Mouse (Mus musculus): ENCODE measurements at regions not wholly inside any gene's neighbourhood (a gene's known extent, or its start where the extent isn't known, plus 50 kb on each side); places are given as distances from the start of the nearest gene placed in this dataset.

- no peak for DNase-seq
Measured at GRCm38 (mm10) chr2:173334856-173335595, 58.7 kb upstream of the Pmepa1 start.

GRCm38 (mm10) chr2:173335859-173336258 lies 59.5 kb upstream of the Pmepa1 start:
- peak; percentile 99 for DNase-seq

- DNase-seq, result peak; percentile 98
Measured at GRCm38 (mm10) chr2:173337666-173338065, 61.3 kb upstream of the Pmepa1 start.

DNA sequence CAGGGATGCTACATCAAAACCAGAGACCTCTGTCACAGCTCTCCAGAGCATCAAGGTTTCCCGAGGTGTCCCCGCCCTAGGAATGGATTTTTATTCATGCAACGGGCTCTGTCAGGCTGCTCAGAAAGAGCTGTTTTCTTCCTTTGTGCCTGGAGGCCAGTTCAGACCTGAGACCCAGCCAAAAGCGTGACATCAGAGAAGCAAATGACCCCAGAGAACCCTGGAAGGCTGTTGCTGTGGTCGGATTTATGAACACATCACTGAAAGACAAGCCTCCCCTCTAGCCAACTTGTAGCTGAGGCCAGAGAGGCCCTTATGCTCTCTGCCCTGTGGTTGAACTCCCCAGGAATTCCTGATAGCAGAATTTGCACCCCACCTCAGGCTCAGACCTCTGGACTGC lies 62.3 kb upstream of the Pmepa1 start:
- peak; percentile 98 for DNase-seq

- DNase-seq, result peak; percentile 91
Measured at GRCm38 (mm10) chr2:173339211-173339610, 62.9 kb upstream of the Pmepa1 start.

DNA sequence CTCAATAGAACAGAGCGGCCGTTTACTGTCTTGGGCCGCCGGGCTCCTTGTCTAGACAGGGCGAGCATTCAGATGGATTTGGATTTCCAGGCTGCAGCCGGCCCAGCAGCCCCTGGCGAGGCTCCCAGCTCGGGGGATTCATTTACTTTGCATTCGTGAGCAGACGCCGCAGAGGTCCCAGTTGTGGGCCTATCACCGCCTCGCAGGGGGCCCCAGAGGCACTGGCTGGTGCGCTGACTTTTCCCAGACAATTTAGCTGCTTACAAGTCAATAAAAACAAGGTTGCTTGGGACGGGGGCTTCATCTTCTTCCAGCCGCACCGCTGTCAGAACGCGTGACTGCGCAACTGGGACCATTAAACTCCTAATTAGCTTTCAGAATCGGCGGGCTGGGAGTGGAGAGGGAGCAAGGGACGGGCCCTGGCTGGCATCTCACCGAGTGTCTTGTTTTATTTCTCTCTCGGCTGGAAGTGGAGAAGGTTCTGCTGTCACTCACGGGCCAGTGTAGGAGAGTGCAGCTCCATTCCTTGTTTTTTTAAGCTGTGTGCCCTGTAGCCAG lies 63.8 kb upstream of the Pmepa1 start:
- DNase-seq, result peak; percentile 92

DNA sequence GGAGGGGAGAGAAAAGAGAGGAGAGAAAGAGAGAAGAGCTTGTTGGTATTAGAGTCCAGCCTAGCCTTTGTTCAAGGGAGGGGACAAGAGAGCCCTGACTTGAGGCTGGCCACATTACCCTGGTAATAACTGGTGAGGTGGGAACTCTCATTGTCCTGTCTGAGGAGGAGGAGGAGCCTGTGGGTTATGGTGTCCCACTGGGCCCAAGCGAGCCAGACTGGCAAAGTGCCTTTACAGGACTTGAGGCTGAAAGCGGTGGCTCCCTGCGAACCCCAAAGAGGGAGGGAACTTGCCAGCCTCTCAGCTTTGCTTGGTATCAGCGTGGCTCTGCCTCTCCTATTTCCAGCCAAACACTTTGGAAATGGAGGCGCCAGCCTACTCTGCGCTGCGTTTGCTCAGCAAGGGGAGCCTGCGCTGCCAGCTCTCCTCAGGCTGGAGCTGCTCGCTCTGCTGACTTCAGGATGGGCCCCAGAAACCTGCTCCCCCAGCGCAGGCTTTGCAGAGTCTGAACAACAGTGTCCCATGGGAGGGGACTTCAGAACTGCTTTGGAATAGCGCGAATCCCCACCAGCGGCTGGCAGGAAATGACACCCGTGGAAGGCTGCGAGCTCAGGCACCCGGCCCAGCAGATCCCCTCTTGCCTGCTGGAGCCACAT lies 66.4 kb upstream of the Pmepa1 start:
- peak; percentile 91 for DNase-seq

GRCm38 (mm10) chr2:173343665-173344064 lies 67.3 kb upstream of the Pmepa1 start:
- no peak for DNase-seq

DNA sequence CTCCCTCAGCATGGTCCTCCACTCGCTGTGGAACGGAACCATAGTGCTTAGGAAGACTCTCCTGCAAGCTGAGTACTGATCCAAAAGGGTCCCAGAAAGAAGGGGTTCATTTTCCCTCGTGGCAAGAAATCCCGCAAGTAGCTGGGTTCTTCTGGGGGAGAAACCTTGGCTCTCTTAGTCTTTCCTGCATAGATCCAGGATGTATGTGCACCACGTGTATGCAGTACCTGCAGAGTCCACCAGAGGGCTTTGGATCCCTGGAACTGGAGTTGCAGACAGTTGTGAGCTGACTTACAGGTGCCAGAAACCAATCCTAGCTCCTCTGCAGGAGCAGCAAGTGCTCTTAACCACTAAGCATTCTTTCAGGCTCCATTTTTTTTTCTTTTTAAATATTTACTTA lies 67.9 kb upstream of the Pmepa1 start:
- DNase-seq, result no peak

GRCm38 (mm10) chr2:173347341-173347740 lies 71.0 kb upstream of the Pmepa1 start:
- no peak for DNase-seq

GRCm38 (mm10) chr2:173348757-173349156 lies 72.4 kb upstream of the Pmepa1 start:
- DNase-seq, result no peak

- peak; percentile 95 for DNase-seq
Measured at GRCm38 (mm10) chr2:173349510-173349909, 73.2 kb upstream of the Pmepa1 start.

GRCm38 (mm10) chr2:173349910-173350309 lies 73.6 kb upstream of the Pmepa1 start:
- no peak for DNase-seq

- DNase-seq, result peak; percentile 89
Measured at GRCm38 (mm10) chr2:173350405-173350804, 74.1 kb upstream of the Pmepa1 start.

- DNase-seq, result no peak
Measured at GRCm38 (mm10) chr2:173350831-173351230, 74.5 kb upstream of the Pmepa1 start.

DNA sequence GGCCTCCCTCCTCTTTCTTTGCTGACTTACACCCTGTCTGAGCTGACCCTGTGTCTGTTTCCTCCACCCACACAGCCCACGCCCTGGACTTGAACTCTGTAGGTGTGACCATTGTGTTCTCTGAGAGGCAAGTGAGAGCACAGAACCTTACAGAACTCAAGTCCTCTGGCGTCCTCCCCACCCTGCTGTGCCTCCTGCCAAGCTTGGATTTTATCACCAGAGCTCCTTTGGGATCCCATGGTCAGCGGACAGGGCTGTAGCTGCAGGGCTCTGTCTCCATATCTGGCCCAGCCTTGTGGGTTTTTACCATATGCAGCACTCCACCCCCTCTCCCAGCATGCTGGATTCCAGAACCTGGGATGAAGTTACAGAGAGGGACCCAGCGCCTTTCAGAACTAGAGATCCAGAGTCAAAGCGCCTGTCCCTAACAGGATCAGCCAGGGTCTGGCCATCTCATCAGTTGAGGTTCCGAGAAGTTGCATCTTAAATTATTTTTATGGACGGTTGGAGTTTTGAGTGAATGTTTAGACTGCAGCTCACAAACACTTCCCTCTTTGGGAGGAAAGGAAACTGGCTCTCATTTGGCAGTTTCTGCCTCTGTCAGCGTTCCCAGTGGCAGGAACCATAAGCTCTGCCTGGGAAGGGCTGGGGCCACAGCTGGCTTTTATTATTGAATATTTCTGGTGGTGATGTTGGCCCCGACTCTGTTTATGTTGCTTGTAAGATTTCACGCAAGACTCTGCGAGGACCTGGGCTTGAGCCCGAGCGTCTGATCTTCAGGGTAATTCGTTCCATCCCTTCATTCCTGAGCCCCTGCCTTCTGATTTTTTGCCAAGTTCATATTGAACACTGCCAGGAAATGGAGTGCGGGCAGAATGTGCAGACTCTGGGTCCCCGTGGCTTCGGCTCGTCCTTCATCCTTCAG lies 75.8 kb upstream of the Pmepa1 start:
- DNase-seq, result peak; percentile 99

DNA sequence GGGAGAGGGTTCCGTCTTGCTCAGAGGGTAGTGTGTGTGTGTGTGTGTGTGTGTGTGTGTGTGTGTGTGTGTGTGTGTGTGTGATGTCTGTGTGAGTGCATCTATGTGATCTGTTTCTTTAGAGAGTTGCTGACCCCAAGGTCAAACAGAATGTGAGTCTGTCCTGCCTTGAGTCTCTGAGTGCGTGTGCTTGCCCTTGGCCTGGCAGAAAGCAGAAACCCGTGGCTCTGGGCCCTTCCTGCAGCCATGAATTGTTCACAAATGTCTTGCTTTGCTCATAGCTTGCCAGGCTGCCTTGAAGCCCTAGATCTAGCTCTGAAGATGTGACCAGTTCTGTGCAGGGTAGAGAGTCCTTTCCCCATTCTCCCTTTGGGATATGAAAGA lies 76.4 kb upstream of the Pmepa1 start:
- DNase-seq, result no peak

- DNase-seq, result peak; percentile 95
Measured at GRCm38 (mm10) chr2:173353435-173354241, 77.3 kb upstream of the Pmepa1 start.

DNA sequence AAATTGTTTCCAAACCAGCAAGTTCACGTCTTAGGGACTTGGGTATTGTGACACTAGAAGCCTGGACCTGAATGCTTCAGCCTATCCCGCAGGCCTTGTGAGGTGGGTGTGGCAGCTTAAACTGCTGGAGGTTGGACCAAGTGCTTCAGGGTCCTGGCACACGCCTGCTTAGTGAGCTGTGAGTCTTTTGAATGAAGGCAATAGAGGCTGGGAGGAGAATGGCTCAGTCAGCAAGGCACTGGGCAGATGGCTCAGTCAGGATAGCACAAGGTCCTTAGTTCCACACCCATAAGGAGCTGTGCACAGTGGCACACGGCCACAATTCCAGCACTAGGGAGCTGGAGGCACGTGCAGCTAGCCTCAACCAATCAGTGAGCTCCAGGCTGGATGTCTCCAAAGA lies 80.5 kb upstream of the Pmepa1 start:
- no peak for DNase-seq

DNA sequence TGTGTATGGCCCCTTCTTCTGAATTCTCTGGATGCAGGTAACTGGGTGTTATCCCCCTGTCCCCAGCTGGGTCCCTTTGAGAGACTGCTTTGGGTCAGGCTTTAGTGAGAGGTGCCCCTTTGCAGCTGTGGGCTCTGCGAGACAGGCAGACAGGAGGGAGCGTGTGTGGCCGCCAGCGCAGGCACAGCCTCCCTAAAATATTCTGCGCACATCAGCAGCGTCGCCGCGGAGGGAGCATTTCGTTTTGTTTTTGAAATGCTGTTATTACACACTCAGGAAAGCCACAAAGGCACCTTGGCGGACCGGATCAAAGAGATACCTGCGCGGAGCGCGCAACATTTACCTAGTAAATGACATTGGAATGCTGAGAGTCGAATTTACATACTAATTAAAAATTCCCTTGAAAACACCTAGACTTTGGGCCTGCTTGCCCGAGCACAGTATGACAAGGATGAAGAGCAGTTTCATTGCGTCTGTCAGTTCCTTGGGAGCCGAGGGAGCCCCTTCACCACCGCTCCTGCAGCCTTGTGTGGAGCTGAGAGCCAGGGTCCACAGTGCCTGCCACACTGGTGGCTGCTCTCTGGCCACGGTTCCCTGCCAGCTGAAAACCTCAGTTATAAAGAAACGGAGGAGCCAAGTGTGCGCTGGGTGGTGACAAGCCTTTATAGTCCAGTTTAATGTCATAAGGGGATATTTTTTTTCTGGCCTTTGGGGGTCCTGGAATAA lies 89.3 kb upstream of the Pmepa1 start:
- DNase-seq, result no peak

DNA sequence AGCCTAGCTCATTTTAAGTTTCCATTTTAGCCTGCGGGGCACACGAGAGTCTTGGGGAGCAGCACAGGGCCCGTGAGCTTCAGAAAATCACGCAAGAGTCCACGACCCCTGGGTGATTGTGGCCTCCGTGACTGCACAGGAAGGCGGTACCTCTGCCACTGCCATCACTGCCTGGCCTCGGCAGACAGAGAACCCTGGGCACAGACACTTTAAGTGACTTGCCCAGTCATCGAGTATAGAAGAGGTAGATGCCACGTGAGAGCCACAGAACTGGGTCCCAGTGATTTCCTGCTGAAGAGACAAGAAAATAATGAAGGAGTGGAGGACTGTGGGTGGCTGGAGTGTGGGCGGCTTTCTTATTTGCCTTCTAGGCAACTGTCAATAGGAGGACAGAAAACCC lies 90.4 kb upstream of the Pmepa1 start:
- DNase-seq, result no peak

GRCm38 (mm10) chr2:173368899-173369298 lies 92.6 kb upstream of the Pmepa1 start:
- no peak for DNase-seq

Data from heart, adult 11 months (tissue).